Mouse (Mus musculus) splenic B cell, adult 2 months (primary cell): Measurements from ENCODE around the gene Paqr8.

ENCODE experiments used
- DNase-seq: peaks from one replicate; pipeline ENCODE4 v3.0.0-alpha.2; 2011; ENCODE audit warnings: low read depth, low spot score
- H3K27me3 ChIP-seq: 2 replicates; pipeline ENCODE4 v1.6.1; 2012; ENCODE audit warnings: mild to moderate bottlenecking, low read length, moderate library complexity, mixed read lengths; ENCODE audit not compliant: control insufficient read depth, poor library complexity, insufficient read depth, severe bottlenecking
- H3K36me3 ChIP-seq: 2 replicates; pipeline ENCODE4 v1.6.1; 2012; ENCODE audit warnings: mild to moderate bottlenecking, low read length, moderate library complexity, mixed read lengths; ENCODE audit not compliant: control insufficient read depth, poor library complexity, insufficient read depth, severe bottlenecking

Paqr8 gene

DNA sequence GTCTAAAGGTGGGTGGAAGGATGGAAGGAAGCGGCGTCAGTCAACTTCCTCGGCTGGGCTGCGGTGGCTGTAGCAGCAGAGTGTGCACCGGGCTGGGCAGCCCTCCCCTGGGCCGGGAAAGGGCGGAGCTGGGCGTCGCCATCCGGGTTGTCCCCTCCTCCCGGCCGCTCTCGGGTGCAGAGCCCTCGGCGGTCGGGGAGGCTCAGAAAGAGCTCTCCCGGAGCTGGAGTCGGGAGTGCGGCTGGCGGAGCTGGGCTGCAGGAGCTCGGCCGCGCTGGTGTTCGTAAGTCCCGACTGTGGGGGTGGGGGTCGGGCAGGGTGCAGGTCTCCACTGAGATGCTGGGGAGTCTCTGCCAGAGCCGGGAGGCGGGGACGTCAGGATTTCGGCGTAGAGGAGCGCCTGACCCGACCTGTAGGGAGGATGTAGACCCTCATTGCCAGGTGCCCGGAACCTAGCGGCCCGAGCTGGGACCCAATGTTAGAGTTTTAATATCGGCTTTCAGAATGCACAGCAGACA is at the start of gene Paqr8:
Gene Paqr8, plus strand, starts transcription at position 203 of the 518 bp plus-strand sequence.
- H3K36me3 ChIP-seq, result no peaks in the 10 kb centered on the region
- H3K27me3 ChIP-seq, result no peaks in the 10 kb centered on the region; the same call in 1 of the 2 replicates
- DNase-seq, result peak; percentile 64

DNA sequence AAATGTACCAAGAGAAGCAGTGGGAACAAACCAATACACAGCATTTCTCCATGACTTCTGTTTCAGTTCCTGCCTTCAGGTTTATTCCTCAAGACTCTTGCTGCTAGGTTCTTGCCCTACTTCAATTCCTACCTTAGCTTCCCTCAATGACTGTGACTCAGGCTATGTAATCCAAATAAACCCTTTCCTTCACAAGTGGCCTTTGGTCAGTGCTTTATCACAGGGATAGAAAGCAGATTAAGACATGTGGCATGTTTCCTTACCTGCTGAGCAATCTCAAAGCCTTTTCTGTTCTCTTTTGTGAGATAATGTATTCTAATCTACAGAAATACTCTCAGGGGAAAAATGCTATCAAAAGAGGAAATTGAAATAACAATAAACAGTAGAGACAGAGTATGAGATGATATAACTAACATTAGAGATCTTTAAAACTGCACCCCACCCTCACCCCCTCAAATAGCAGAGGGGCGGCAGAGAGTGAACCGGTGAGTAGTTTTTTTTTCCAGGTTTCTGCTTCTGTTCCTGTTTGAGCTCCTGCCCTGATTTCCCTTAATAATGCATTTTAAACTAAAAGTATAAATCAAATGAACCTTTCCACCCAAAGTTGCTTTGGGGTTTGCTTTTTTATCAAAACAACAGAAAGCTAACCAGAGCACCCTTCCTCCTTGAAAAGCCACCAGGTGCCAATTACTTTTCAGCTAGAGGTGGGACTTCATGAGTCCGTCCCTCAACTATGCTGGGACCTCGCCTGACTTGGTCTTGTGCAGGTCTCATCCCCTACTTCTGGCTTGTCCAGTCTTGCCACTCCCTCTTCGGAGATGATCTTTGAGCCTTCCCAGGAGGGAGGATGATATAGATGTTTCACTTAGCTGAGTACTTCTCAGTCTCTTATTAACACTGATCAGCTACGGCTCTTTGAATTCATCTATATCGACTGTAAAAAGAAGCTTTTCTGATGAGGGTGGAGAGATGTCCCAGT is 33.2 kb upstream of the Paqr8 start:
- H3K36me3 ChIP-seq, result no peaks in the 10 kb centered on the region
- no peaks in the 10 kb centered on the region for H3K27me3 ChIP-seq
- no peak for DNase-seq

DNA sequence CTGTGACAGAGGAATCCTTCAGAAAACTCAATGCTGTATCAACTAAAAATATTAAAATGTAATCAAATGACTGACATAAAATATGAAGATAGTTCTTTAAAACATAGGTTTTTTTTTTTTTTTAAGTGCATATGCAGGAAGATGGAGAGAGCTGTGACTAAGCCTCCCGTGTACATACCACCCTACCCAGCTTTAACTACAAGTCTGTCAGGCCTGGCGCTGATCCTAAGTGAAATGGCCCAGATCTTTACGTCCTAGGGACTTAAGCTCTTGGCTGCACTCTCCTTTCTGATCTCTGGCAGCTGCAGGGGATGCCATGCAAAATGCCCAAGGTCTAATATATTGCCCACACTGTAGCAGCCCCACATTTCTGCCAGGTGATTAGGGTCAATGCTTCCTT is 29.6 kb upstream of the Paqr8 start:
- no peaks in the 10 kb centered on the region for H3K27me3 ChIP-seq
- no peaks in the 10 kb centered on the region for H3K36me3 ChIP-seq
- DNase-seq, result no peak

DNA sequence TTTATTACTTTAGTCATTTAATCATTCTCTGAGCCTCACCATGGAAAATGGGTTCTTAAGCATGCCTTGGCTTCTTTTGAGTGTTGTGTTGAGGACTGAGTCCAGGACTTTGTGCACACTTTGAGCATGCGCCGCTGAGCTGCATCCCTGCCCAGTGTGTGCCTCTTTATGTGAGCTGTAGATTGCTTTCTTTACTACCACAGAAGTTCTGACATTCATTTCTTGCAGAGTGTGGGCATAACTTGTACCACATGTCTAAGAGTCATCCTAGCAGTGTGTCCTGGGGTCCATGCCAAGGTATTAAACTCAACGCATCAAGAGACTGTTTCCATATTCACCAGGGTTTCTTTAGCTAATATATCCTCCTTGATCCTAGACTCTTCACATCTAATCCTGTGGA is 28.5 kb upstream of the Paqr8 start:
- H3K36me3 ChIP-seq, result no peaks in the 10 kb centered on the region
- no peaks in the 10 kb centered on the region for H3K27me3 ChIP-seq
- no peak for DNase-seq

DNA sequence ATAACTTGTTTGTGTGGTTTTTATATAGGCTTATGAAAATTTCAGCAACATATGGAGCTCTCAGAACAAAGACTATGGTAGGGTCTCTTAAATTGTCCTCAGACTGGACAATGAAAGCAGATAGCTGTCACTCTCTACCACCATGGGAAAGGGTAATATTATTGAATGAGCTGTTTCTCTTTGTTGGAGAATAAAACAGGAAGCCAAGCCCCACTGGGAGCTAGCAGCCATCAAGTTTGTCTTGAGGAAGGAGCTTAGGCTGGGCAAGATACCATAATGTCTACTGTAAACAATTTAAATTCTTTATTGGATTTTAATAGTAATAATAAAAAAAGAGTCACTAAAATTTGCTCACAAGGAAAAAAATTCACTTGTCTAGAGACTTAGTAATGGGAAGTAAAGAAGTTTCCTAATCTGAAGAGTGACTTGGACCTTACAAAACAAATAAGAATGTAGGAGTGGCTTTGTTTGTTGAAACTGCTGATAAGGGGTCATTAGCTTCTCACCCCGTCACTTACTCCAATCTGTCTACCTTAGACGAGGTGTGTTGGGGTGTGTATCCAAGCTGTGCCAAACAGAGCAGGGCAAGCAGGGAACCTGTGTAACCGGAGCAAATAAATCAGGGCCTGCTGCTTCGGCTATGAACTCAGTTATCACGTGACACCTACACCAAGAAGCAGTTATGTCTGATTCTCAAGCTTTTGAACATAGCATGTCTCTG is 26.8 kb upstream of the Paqr8 start:
- Histone ChIP-seq H3K27me3 (no peaks in the 10 kb centered on the region), H3K36me3 (no peaks in the 10 kb centered on the region)
- DNase-seq, result no peak

DNA sequence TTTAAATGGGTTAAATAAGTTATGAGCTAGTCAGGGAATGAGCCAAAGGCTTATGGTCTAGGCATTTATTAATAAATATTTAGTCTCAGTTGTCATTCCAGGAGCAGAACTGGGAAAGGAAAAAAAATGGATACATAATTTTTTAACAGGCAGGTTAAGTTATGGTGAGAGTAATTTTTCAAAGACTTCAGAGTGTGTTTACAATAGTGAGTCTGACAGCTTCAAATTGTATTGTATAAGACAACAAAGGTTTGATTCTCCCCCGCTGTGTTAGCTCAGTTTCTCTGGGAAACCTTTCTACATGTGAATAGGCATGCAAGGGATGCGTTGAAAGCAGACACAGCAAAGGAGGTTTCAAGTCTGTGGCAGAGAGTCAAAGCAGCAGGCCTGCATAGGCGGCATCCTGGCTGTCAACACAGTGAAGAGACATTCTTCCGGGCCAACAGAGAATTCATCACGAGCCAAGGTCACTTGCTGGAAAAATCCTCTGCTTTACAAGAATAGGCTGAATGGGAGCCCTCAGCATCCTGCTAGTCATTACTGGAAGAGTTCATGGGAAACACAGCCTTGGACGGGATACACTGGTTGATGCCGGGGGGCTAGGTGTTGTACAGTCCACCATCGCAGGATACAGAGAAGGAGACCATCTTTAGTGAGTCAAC is 23.0 kb upstream of the Paqr8 start:
- no peaks in the 10 kb centered on the region for H3K36me3 ChIP-seq
- no peak for DNase-seq
- no peaks in the 10 kb centered on the region for H3K27me3 ChIP-seq

DNA sequence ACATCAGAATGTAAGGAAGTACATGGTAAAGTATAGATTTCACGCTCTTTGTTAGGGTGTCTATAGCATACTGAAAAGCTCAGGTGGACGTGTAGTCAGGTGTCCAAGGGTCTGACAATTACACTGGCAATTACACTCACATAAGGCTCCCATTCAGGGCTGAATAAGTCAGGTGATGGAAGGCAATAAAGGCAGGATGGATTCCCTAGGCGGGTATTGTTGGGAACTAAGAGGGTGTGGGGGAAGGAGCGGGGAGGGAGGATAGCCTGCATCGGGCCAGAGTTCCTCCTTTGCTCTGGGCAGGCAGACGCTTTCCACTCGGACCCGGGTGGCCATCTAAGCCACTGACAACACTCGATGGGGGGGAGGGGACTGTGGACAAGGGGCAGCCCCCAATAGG is 22.4 kb upstream of the Paqr8 start:
- DNase-seq, result no peak
- H3K36me3 ChIP-seq, result no peaks in the 10 kb centered on the region

DNA sequence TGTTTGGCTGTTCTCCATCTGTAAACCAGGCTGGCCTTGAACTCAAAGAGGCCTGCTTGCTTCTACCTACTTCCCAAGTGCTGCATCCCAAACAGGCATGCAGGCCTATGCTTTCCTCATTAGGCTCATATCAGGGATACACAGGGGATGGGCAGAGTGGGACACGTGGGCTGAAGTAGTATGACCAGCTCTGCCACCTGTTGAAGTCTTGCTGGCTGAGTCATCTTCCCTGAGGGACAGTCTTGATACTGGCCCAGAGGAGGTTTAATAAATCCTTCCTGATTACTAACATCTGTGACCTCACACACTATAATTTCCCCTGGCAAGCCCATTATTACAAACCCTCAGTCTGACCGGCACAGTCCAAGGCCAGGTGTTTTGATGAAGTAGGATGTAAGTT is 19.5 kb upstream of the Paqr8 start:
- no peaks in the 10 kb centered on the region for H3K36me3 ChIP-seq
- DNase-seq, result no peak

More for the DNA sequence above, 22.4 kb upstream of the Paqr8 start:
- H3K27me3 ChIP-seq, result no peaks in the 10 kb centered on the region

DNA sequence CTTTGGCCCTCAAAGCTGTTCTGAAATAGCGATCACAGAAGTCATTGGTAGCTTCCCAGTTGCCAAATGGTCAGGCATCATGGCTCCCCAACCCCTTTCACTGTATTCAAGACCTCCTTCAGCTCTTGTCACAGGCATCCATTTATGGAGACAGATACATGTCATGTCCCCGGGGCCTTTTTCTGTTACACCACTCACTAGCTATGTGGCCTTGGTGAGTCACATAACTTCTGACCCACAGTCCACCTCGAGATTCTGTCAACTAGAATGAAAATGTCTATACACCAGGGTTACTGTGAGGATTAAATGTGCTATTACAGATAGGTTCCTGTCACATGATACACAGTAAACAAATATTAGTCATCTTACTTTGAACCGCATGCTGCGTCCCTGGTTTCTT is 17.9 kb upstream of the Paqr8 start:
- DNase-seq, result no peak
- no peaks in the 10 kb centered on the region for H3K27me3 ChIP-seq
- H3K36me3 ChIP-seq, result no peaks in the 10 kb centered on the region

More for the DNA sequence above, 19.5 kb upstream of the Paqr8 start:
- no peaks in the 10 kb centered on the region for H3K27me3 ChIP-seq

DNA sequence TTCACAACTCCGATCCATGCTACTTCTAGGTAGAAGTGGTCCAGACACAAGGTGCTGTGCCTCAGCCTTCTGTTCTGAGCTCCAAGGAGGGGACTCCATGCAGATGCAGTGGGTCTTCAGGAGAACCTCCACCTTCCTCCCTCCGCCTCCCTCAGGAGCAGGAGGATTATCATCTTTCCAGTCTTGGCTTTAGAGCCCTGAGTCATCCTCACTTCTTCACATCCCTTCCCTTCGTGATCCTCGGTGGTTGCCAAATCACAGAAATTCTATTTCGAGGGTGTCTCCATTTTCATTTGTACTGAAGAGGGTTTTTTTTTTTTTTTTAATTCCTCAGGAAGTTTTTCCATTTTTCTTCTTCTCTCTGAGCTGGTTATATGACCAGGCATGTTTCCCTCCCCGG is 16.3 kb upstream of the Paqr8 start:
- DNase-seq, result no peak
- Histone ChIP-seq H3K36me3 (no peaks in the 10 kb centered on the region), H3K27me3 (no peaks in the 10 kb centered on the region)

DNA sequence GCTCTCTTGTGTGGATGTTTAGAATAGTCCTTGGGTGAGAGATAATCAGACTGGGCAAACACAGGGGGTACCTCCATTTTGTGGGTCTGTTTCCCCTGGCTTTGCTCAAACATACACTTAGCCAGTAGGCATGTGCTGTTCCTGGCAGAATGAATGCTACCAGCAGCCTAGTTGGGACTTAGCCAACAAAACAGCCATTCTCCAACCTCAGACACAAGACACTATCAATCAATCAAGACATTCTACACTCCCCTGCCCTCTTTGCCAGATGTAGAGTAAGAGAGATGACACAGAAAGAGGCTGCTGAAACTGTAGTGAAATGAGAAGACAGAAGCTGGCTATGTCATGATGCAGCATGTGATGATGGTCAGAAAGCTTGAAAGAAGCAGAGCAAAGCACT is 13.1 kb upstream of the Paqr8 start:
- DNase-seq, result no peak
- H3K36me3 ChIP-seq, result no peaks in the 10 kb centered on the region
- H3K27me3 ChIP-seq, result no peaks in the 10 kb centered on the region

DNA sequence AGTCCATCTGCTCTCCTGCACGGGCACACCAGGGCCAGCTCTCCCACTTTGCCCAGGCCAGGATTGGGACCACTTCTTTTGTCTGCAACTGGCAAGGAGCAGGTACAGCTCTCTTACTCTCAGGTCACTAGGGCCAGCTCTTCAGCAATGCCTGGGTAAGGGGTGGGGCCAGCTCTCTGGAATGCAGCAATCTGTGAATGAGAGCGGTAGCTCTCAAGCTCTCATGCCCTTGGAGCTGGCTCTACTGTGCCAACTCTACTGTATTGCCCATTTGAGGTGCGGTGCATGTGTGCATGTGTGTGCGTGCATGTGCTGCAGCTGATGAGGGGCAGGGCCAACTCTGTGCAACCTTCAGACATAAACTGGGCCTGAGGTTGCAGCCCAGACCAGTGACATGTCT is 11.0 kb upstream of the Paqr8 start:
- H3K36me3 ChIP-seq, result no peaks in the 10 kb centered on the region
- no peak for DNase-seq

DNA sequence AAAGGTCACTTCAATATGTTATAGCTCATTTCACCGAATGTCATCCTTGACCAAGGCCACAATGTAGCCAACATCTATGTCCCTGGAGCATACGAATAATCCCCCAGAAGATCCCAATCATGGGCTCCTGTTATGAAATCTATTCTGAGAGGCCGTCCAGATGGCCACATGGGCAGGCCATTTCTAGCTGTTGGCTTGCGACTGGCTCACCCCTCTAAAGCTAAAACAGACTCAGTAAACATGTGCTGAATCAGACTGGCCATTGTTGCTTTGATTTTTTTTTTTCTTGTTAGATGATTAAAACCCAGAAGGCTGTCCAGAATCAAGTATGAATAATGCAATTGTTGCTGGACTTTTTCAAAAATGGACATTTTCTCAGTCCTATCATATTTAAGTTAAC is 7.3 kb upstream of the Paqr8 start:
- DNase-seq, result no peak
- Histone ChIP-seq H3K36me3 (no peaks in the 10 kb centered on the region), H3K27me3 (no peaks in the 10 kb centered on the region)

More for the DNA sequence above, 11.0 kb upstream of the Paqr8 start:
- H3K27me3 ChIP-seq, result no peaks in the 10 kb centered on the region

DNA sequence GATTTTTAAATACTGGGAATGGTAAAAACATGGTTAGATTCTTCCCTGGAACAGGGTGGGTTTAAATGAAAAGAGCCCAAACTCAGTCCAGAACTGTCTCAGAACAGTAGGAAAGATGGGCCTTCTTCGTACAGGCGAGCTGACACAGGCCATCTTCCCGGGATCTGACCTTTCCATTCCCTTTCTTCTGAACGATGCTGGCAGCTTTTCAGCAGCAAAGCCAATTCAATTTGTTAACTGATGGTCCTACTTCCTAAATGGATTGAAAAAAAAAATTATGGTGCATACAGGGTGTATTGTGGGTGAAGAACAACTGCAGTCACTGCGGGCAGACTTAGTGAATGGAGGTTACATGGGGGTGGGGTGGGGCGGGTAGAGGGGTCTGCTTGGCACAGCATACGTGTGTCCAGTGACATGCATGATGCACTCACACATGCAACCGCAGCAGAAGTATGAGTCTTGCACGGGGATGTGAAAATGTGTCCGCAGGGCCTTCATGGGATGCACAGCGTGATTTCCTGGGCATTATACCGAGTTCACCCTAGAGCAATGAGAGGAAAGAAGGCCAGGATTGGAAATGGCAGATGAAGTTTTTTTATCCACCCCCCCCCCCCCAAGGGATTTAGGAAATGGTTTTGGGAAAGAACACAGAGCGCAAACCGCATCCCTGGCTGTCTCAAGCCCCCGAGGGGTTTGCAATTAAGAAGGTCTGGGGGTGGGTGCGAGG is 566 bp upstream of the Paqr8 start:
- Histone ChIP-seq H3K27me3 (no peaks in the 10 kb centered on the region; the same call in 1 of the 2 replicates), H3K36me3 (no peaks in the 10 kb centered on the region)
- DNase-seq, result no peak
